Mouse (Mus musculus) midbrain, postnatal 0 days (tissue): Measurements from ENCODE around the gene Capza1. TPM values are rescaled to one million over a fixed set of nuclear protein-coding genes. Genes with fewer than 3 reads are reported as not detected.

Source experiments
- ATAC-seq: fragments of 200-750 bp; cut with Nextera tagmentation; 2 replicates; pipeline ENCODE4 v1.8.0; 2017; ENCODE audit warnings: moderate number of reproducible peaks, mild to moderate bottlenecking, moderate TSS enrichment, moderate library complexity; ENCODE audit not compliant: low FRiP score
- DNase-seq: peaks from one replicate; pipeline ENCODE4 v3.0.0-alpha.2; 2015; ENCODE audit warnings: low spot score
- H3K27ac ChIP-seq: fragments of 300-500 bp; sonication (generic); 2 replicates; pipeline ENCODE4 v1.5.1; 2014; ENCODE audit warnings: low read depth, mild to moderate bottlenecking, low read length, mixed read lengths
- H3K27me3 ChIP-seq: fragments of 300-500 bp; sonication (generic); 2 replicates; pipeline ENCODE4 v1.6.1; 2014; ENCODE audit warnings: low read length, control low read depth, mixed read lengths; ENCODE audit not compliant: insufficient read depth
- H3K36me3 ChIP-seq: fragments of 300-500 bp; sonication (generic); 2 replicates; pipeline ENCODE4 v1.6.1; 2014; ENCODE audit warnings: low read length, control low read depth, mixed read lengths; ENCODE audit not compliant: insufficient read depth
- H3K4me1 ChIP-seq: fragments of 300-500 bp; sonication (generic); 2 replicates; pipeline ENCODE4 v1.6.1; 2014; ENCODE audit warnings: mild to moderate bottlenecking, control low read depth, antibody characterized with exemption, low read length, mixed read lengths; ENCODE audit not compliant: insufficient read depth
- H3K4me2 ChIP-seq: fragments of 300-500 bp; sonication (generic); 2 replicates; pipeline ENCODE4 v1.6.1; 2014; ENCODE audit warnings: low read depth, mild to moderate bottlenecking, low read length, mixed read lengths; ENCODE audit not compliant: poor library complexity, severe bottlenecking
- H3K4me3 ChIP-seq: fragments of 300-500 bp; sonication (generic); 2 replicates; pipeline ENCODE4 v1.5.1; 2014; ENCODE audit warnings: low read depth, mild to moderate bottlenecking, low read length, moderate library complexity
- H3K9ac ChIP-seq: fragments of 300-500 bp; sonication (generic); replicated peaks from 2 replicates; pipeline ENCODE4 v1.6.1; 2014; ENCODE audit warnings: mild to moderate bottlenecking, low read length, moderate library complexity, mixed read lengths; ENCODE audit not compliant: poor library complexity, severe bottlenecking
- H3K9me3 ChIP-seq: fragments of 300-500 bp; sonication (generic); 2 replicates; pipeline ENCODE4 v1.6.1; 2016; ENCODE audit warnings: low read length, control low read depth
- CTCF ChIP-seq: IDR thresholded peaks from 2 replicates; pipeline ENCODE4 v1.5.1; 2016; ENCODE audit warnings: antibody characterized with exemption, mild to moderate bottlenecking
- WGBS: fragments of 180-500 bp; shearing (Covaris S2); extraction: QIAGEN DNeasy Blood & Tissue Kit; methylation state at CpG from one replicate; pipeline ENCODE4 v1.1.7; 2014; 5-methylcytosine and 5-hydroxymethylcytosine counted together
- polyA plus RNA-seq: library from polyadenylated mRNA; unstranded; fragments of >200 nt; fragmentation: Nextera tagmentation; extraction: Ambion mirVana; gene quantifications from 2 replicates; pipeline ENCODE4 v1.2.1, GENCODE M21; 2015
- total RNA-seq: library from RNA; depleted of rRNA; stranded (reverse); fragments of >200 nt; gene quantifications from 2 replicates; pipeline ENCODE4 v1.2.3, GENCODE M21; 2014

Gene Capza1
- total and polyA plus RNA-seq, 2 experiments from 2014 or later: 99.2 to 110 TPM

GRCm38 (mm10) chr3:104782061-104782681, 82.1 kb downstream of the Capza1 start:
- H3K27ac ChIP-seq: no peak overlapping the region
- no peak; the same call in 1 of the 2 replicates for TF ChIP-seq CTCF
- H3K9me3 ChIP-seq: no peaks in the 10 kb centered on the region
- H3K4me1 ChIP-seq: peaks cover 8% of the 10 kb centered on the region; the same call in 1 of the 2 replicates
- 25% methylated on average over 12 of the region's 12 CpGs for WGBS
- H3K4me2 ChIP-seq: peak overlapping the region; percentile 88
- H3K27me3 ChIP-seq: peaks cover 64% of the 10 kb centered on the region
- H3K4me3 ChIP-seq: peak overlapping the region; percentile 43; the same call in 1 of the 2 replicates
- H3K9ac ChIP-seq: no peak overlapping the region
- no peak for ATAC-seq
- no peaks in the 10 kb centered on the region for H3K36me3 ChIP-seq
- DNase-seq: peak; percentile 23

- no peak within 1 kb of the TSS for H3K27ac ChIP-seq
- no peaks in the 10 kb centered on the region for H3K9me3 ChIP-seq
- H3K36me3 ChIP-seq: no peaks in the 10 kb centered on the region
- H3K27me3 ChIP-seq: peaks cover 71% of the 10 kb centered on the region
- H3K9ac ChIP-seq: peak within 1 kb of the TSS; percentile 40; the same call in 1 of the 2 replicates
- no peak for ATAC-seq
- H3K4me2 ChIP-seq: peak within 1 kb of the TSS; percentile 88
- no peak for DNase-seq
- peaks cover 8% of the 10 kb centered on the region; the same call in 1 of the 2 replicates for H3K4me1 ChIP-seq
- 0% methylated on average over 24 of the region's 26 CpGs for WGBS
- peak within 1 kb of the TSS; percentile 43 for H3K4me3 ChIP-seq
- no peak; the same call in 1 of the 2 replicates for TF ChIP-seq CTCF
Measured at GRCm38 (mm10) chr3:104781471-104781903, 82.8 kb downstream of the Capza1 start, which contains the start of gene Fam19a3. Gene Fam19a3 (minus strand): TSS chr3:104781840.

- Histone ChIP-seq H3K4me2 (peak within 1 kb of the TSS; percentile 88), H3K4me1 (peaks cover 8% of the 10 kb centered on the region; the same call in 1 of the 2 replicates), H3K9ac (peak within 1 kb of the TSS; percentile 40; the same call in 1 of the 2 replicates), H3K36me3 (no peaks in the 10 kb centered on the region), H3K27me3 (peaks cover 74% of the 10 kb centered on the region), H3K27ac (no peak within 1 kb of the TSS), H3K9me3 (no peaks in the 10 kb centered on the region), H3K4me3 (peak within 1 kb of the TSS; percentile 43)
- no peak for TF ChIP-seq CTCF
- DNase-seq (no peak), ATAC-seq (no peak)
- 1% methylated on average over 55 of the region's 56 CpGs for WGBS
Measured at GRCm38 (mm10) chr3:104780561-104781420, 83.5 kb downstream of the Capza1 start, which contains the start of gene Ppm1j. Gene Ppm1j (plus strand): TSS chr3:104781056.

DNA sequence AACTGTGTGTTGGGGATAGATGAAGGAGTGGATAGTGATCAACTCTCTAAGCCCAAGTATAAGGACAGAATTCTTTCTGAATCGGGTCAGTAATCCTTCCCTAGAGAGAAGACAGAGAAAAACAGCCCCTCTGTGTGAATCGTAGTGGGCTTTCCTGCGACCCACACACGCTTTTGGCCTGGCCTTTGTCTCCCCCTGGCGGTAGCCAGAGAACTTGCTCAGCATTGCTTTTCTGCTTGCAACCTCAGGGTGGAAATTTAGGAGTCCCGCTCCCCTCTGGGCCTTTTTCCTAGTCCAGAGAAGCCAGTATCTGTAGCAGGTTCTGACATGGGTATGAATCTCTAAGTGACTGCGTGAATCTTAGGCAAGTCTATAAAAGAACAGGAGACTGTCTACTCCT, 84.4 kb downstream of the Capza1 start:
- Histone ChIP-seq H3K27me3 (peaks cover 70% of the 10 kb centered on the region), H3K4me3 (no peak overlapping the region), H3K27ac (no peak overlapping the region), H3K4me2 (no peak overlapping the region), H3K9ac (no peak overlapping the region), H3K4me1 (peaks cover 8% of the 10 kb centered on the region; the same call in 1 of the 2 replicates), H3K36me3 (no peaks in the 10 kb centered on the region), H3K9me3 (no peaks in the 10 kb centered on the region)
- DNase-seq: peak; percentile 85
- no peak for ATAC-seq
- peak; percentile 95 for TF ChIP-seq CTCF
- WGBS: under 1% methylated on average over 7 of the region's 7 CpGs

GRCm38 (mm10) chr3:104777342-104777741, 87.0 kb downstream of the Capza1 start:
- TF ChIP-seq CTCF: peak; percentile 81
- Histone ChIP-seq H3K4me3 (peak overlapping the region; percentile 35), H3K9me3 (no peaks in the 10 kb centered on the region), H3K27me3 (peaks cover 55% of the 10 kb centered on the region), H3K4me2 (peak overlapping the region; percentile 69), H3K9ac (no peak overlapping the region), H3K36me3 (no peaks in the 10 kb centered on the region), H3K4me1 (peaks cover 8% of the 10 kb centered on the region; the same call in 1 of the 2 replicates), H3K27ac (no peak overlapping the region)
- 2% methylated on average over 20 of the region's 20 CpGs for WGBS
- DNase-seq (peak; percentile 57), ATAC-seq (no peak)
